Mouse (Mus musculus) midbrain, embryonic 14.5 days (tissue): ENCODE data around the gene Uvrag. TPM values are rescaled to one million over a fixed set of nuclear protein-coding genes. Genes with fewer than 3 reads are reported as not detected.

Experiments
- ATAC-seq: fragments of 200-750 bp; cut with Nextera tagmentation; 2 replicates; pipeline ENCODE4 v1.8.0; 2017; ENCODE audit warnings: moderate number of reproducible peaks, moderate library complexity; ENCODE audit not compliant: low FRiP score, low TSS enrichment
- DNase-seq: peaks from one replicate; pipeline ENCODE4 v3.0.0-alpha.2; 2015
- H3K27ac ChIP-seq: fragments of 300-500 bp; sonication (generic); replicated peaks from 2 replicates; pipeline ENCODE4 v1.5.1; 2014; ENCODE audit warnings: mild to moderate bottlenecking, low read depth, low read length, moderate library complexity
- H3K27me3 ChIP-seq: fragments of 300-500 bp; sonication (generic); 2 replicates; pipeline ENCODE4 v1.6.1; 2014; ENCODE audit warnings: low read length, control low read depth, mixed read lengths; ENCODE audit not compliant: control insufficient read depth, insufficient read depth
- H3K36me3 ChIP-seq: fragments of 300-500 bp; sonication (generic); 2 replicates; pipeline ENCODE4 v1.6.1; 2014; ENCODE audit warnings: low read length, control low read depth; ENCODE audit not compliant: control insufficient read depth, insufficient read depth
- H3K4me1 ChIP-seq: fragments of 300-500 bp; sonication (generic); 2 replicates; pipeline ENCODE4 v1.6.1; 2014; ENCODE audit warnings: mild to moderate bottlenecking, antibody characterized with exemption, low read length, control low read depth; ENCODE audit not compliant: control insufficient read depth, insufficient read depth
- H3K4me2 ChIP-seq: fragments of 300-500 bp; sonication (generic); 2 replicates; pipeline ENCODE4 v1.6.1; 2014; ENCODE audit warnings: mild to moderate bottlenecking, low read length, moderate library complexity
- H3K4me3 ChIP-seq: fragments of 300-500 bp; sonication (generic); replicated peaks from 2 replicates; pipeline ENCODE4 v1.5.1; 2014; ENCODE audit warnings: low read depth, low read length
- H3K9ac ChIP-seq: fragments of 300-500 bp; sonication (generic); replicated peaks from 2 replicates; pipeline ENCODE4 v1.6.1; 2014; ENCODE audit warnings: mild to moderate bottlenecking, low read length, moderate library complexity
- H3K9me3 ChIP-seq: fragments of 300-500 bp; sonication (generic); 2 replicates; pipeline ENCODE4 v1.6.1; 2016; ENCODE audit warnings: low read length, control low read depth, mixed read lengths; ENCODE audit not compliant: control insufficient read depth
- WGBS: fragments of 180-500 bp; shearing (Covaris S2); extraction: QIAGEN DNeasy Blood & Tissue Kit; methylation state at CpG from one replicate; pipeline ENCODE4 v1.1.7; 2014; 5-methylcytosine and 5-hydroxymethylcytosine counted together
- polyA plus RNA-seq: library from polyadenylated mRNA; unstranded; fragments of >200 nt; fragmentation: Nextera tagmentation; extraction: Ambion mirVana; gene quantifications from 2 replicates; pipeline ENCODE4 v1.2.1, GENCODE M21; 2014

The Uvrag gene
- polyA plus RNA-seq, 1 experiment from 2014 or later: 21.0 TPM

GRCm38 (mm10) chr7:99180162-99180561, 39.2 kb upstream of the Uvrag start:
- no peak overlapping the region for H3K27ac ChIP-seq
- H3K27me3 ChIP-seq: peaks cover 15% of the 10 kb centered on the region; the same call in 1 of the 2 replicates
- H3K9me3 ChIP-seq: no peaks in the 10 kb centered on the region
- no peak overlapping the region for H3K4me3 ChIP-seq
- ATAC-seq (no peak), DNase-seq (no peak)
- no peak overlapping the region for H3K4me2 ChIP-seq
- H3K9ac ChIP-seq: no peak overlapping the region
- H3K36me3 ChIP-seq: no peaks in the 10 kb centered on the region
- peaks cover 6% of the 10 kb centered on the region; the same call in 1 of the 2 replicates for H3K4me1 ChIP-seq
- WGBS: 91% methylated on average over 1 of the region's 1 CpGs

GRCm38 (mm10) chr7:99179271-99179670, 38.3 kb upstream of the Uvrag start:
- Histone ChIP-seq H3K27ac (no peak overlapping the region), H3K4me3 (no peak overlapping the region), H3K9me3 (no peaks in the 10 kb centered on the region), H3K36me3 (no peaks in the 10 kb centered on the region), H3K4me2 (no peak overlapping the region), H3K27me3 (peaks cover 15% of the 10 kb centered on the region; the same call in 1 of the 2 replicates), H3K4me1 (peaks cover 6% of the 10 kb centered on the region; the same call in 1 of the 2 replicates), H3K9ac (no peak overlapping the region)
- no peak for ATAC-seq
- DNase-seq: no peak
- WGBS: 87% methylated on average over 9 of the region's 9 CpGs

- ATAC-seq (no peak), DNase-seq (no peak)
- peaks cover 9% of the 10 kb centered on the region; the same call in 1 of the 2 replicates for H3K27me3 ChIP-seq
- no peak overlapping the region for H3K27ac ChIP-seq
- peaks cover 6% of the 10 kb centered on the region; the same call in 1 of the 2 replicates for H3K4me1 ChIP-seq
- H3K9ac ChIP-seq: no peak overlapping the region
- no peak overlapping the region for H3K4me2 ChIP-seq
- no peaks in the 10 kb centered on the region for H3K36me3 ChIP-seq
- no peak overlapping the region for H3K4me3 ChIP-seq
- WGBS: 58% methylated on average over 5 of the region's 5 CpGs
- H3K9me3 ChIP-seq: no peaks in the 10 kb centered on the region
Measured at GRCm38 (mm10) chr7:99177386-99177785, 36.4 kb upstream of the Uvrag start.

GRCm38 (mm10) chr7:99175666-99176065, 34.7 kb upstream of the Uvrag start:
- ATAC-seq (no peak), DNase-seq (no peak)
- H3K27ac ChIP-seq: no peak overlapping the region
- H3K9me3 ChIP-seq: no peaks in the 10 kb centered on the region
- H3K4me1 ChIP-seq: no peaks in the 10 kb centered on the region
- H3K4me3 ChIP-seq: no peak overlapping the region
- 92% methylated on average over 9 of the region's 9 CpGs for WGBS
- H3K9ac ChIP-seq: no peak overlapping the region
- no peaks in the 10 kb centered on the region for H3K27me3 ChIP-seq
- H3K36me3 ChIP-seq: no peaks in the 10 kb centered on the region
- no peak overlapping the region for H3K4me2 ChIP-seq

GRCm38 (mm10) chr7:99175118-99175517, 34.2 kb upstream of the Uvrag start:
- ATAC-seq (no peak), DNase-seq (no peak)
- Histone ChIP-seq H3K36me3 (no peaks in the 10 kb centered on the region), H3K27me3 (no peaks in the 10 kb centered on the region), H3K4me2 (no peak overlapping the region), H3K9ac (no peak overlapping the region), H3K4me3 (no peak overlapping the region), H3K27ac (no peak overlapping the region), H3K9me3 (no peaks in the 10 kb centered on the region), H3K4me1 (no peaks in the 10 kb centered on the region)
- WGBS: 88% methylated on average over 11 of the region's 11 CpGs

- 77% methylated on average over 4 of the region's 4 CpGs for WGBS
- no peak for ATAC-seq
- Histone ChIP-seq H3K4me3 (no peak overlapping the region), H3K9me3 (no peaks in the 10 kb centered on the region), H3K4me1 (no peaks in the 10 kb centered on the region), H3K9ac (no peak overlapping the region), H3K36me3 (no peaks in the 10 kb centered on the region), H3K27ac (no peak overlapping the region), H3K4me2 (no peak overlapping the region), H3K27me3 (no peaks in the 10 kb centered on the region)
- no peak for DNase-seq
Measured at GRCm38 (mm10) chr7:99174006-99174405, 33.1 kb upstream of the Uvrag start.

- no peak overlapping the region for H3K9ac ChIP-seq
- no peaks in the 10 kb centered on the region for H3K9me3 ChIP-seq
- no peak overlapping the region for H3K27ac ChIP-seq
- no peaks in the 10 kb centered on the region for H3K36me3 ChIP-seq
- H3K27me3 ChIP-seq: no peaks in the 10 kb centered on the region
- no peak overlapping the region for H3K4me3 ChIP-seq
- 83% methylated on average over 6 of the region's 6 CpGs for WGBS
- no peak for ATAC-seq
- no peak for DNase-seq
- H3K4me2 ChIP-seq: no peak overlapping the region
- no peaks in the 10 kb centered on the region for H3K4me1 ChIP-seq
Measured at GRCm38 (mm10) chr7:99172898-99173297, 32.0 kb upstream of the Uvrag start.

- Histone ChIP-seq H3K9me3 (no peaks in the 10 kb centered on the region), H3K4me2 (no peak overlapping the region), H3K9ac (no peak overlapping the region), H3K27me3 (no peaks in the 10 kb centered on the region), H3K4me3 (no peak overlapping the region), H3K27ac (no peak overlapping the region), H3K36me3 (no peaks in the 10 kb centered on the region), H3K4me1 (no peaks in the 10 kb centered on the region)
- no peak for ATAC-seq
- no peak for DNase-seq
- 75% methylated on average over 10 of the region's 10 CpGs for WGBS
Measured at GRCm38 (mm10) chr7:99171730-99172463, 31.0 kb upstream of the Uvrag start.

GRCm38 (mm10) chr7:99170519-99170918, 29.6 kb upstream of the Uvrag start:
- Histone ChIP-seq H3K4me3 (no peak overlapping the region), H3K27ac (no peak overlapping the region)

More at GRCm38 (mm10) chr7:99170519-99170918, 29.6 kb upstream of the Uvrag start:
- ATAC-seq: no peak
- Histone ChIP-seq H3K4me1 (no peaks in the 10 kb centered on the region), H3K4me2 (no peak overlapping the region), H3K36me3 (no peaks in the 10 kb centered on the region), H3K9me3 (no peaks in the 10 kb centered on the region), H3K9ac (no peak overlapping the region), H3K27me3 (no peaks in the 10 kb centered on the region)
- 87% methylated on average over 6 of the region's 6 CpGs for WGBS
- no peak for DNase-seq
